Mouse (Mus musculus) erythroblast, embryonic 14.5 days (primary cell): ENCODE results near the gene Cdkn1a.

Source experiments
- GATA1 ChIP-seq: IDR thresholded peaks from 2 replicates; pipeline ENCODE4 v1.6.1; 2012; ENCODE audit warnings: low read length, inconsistent platforms, mixed read lengths
- TAL1 ChIP-seq: IDR thresholded peaks from 3 replicates; pipeline ENCODE4 v1.6.1; 2012; ENCODE audit warnings: low read length, inconsistent platforms, mixed read lengths

DNA sequence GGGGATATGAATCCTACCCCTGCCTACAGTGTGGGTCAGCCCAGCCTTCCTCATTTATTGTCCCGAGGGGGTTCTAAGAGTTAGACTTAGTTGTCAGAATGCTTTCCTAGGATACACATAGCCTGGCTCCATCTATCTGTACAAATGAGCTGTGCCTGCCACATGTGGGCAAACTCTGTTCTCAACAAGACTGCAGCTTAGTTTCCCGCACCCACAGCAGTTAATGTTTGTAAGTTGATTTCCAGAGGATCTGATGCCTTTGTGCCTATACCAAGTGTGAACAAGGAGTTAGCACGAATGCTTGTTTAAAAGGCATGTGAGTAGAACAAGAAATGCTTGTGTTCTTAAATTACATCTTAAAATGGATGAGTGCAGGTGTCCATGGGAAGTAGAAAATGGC, 47.2 kb upstream of the Cdkn1a start:
- no peak for TF ChIP-seq GATA1
- no peak for TF ChIP-seq TAL1
